Mouse (Mus musculus) embryonic fibroblast, embryonic 13.5 days (primary cell): ENCODE results near the gene Fthl17c.

Experiments
- CTCF ChIP-seq: IDR thresholded peaks from 2 replicates; pipeline ENCODE4 v1.5.1; 2011; ENCODE audit warnings: mild to moderate bottlenecking, control low read depth, low read length, moderate library complexity, borderline replicate concordance; ENCODE audit not compliant: insufficient read depth
- POLR2A ChIP-seq: IDR thresholded peaks from 2 replicates; pipeline ENCODE4 v1.6.1; 2011; ENCODE audit warnings: low read depth, mild to moderate bottlenecking, control low read depth, low read length, moderate library complexity

GRCm38 (mm10) chrX:8927308-8927707 lies 49.1 kb downstream of the Fthl17c start:
- no peak for TF ChIP-seq CTCF
- no peak for TF ChIP-seq POLR2A
